Mouse (Mus musculus) lung, postnatal 0 days (tissue): ENCODE measurements around the gene Gstt2.

ENCODE experiments used
- CTCF ChIP-seq: IDR thresholded peaks from 2 replicates; pipeline ENCODE4 v1.5.1; 2016; ENCODE audit warnings: antibody characterized with exemption, mild to moderate bottlenecking
- EP300 ChIP-seq: IDR thresholded peaks from 2 replicates; pipeline ENCODE4 v1.6.1; 2016; ENCODE audit warnings: antibody characterized with exemption, mild to moderate bottlenecking, control low read depth

DNA sequence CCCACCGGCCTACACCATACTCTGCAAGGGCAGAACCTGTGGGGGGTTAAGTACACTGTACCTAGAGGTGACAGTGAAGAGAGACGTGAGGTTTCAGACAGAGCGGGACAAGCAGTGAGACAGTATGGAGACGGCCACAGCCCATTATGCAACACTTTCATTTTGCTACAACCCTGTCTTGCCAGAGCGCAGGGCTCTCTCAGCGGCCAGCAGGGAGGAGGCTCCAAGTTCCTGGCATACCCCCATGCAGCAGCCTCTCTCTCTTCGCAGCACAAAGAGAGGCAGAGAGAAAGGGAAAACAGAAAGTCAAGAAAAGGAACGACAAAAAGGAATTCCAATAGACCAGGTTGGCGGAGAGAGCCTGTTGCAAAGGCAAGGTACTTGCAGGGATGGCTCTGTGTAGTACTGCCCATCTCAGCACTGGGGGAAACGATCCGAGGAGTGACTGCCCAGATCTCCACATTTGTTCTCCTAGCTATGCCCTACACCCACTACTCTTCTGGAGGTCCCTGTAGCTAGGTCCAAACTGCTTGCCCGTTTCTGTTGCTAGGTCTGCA is 39.5 kb downstream of the Gstt2 start:
- TF ChIP-seq EP300 (no peak), CTCF (no peak)
